Mouse (Mus musculus): ENCODE measurements around the gene Marveld1. TPM values are rescaled to one million over a fixed set of nuclear protein-coding genes. Genes with fewer than 3 reads are reported as not detected.

Marveld1 gene
- 17.1 and 21.0 TPM in 2 replicates for polyA plus RNA-seq (2015; fragmentation: Nextera tagmentation; extraction: Ambion mirVana)

- Histone ChIP-seq H3K4me1 (peaks cover 70% of the 10 kb centered on the region), H3K27me3 (no peaks in the 10 kb centered on the region), H3K9ac (peak within 1 kb of the TSS; percentile 87), H3K9me3 (no peaks in the 10 kb centered on the region), H3K36me3 (peaks cover 6% of the 10 kb centered on the region; the same call in 1 of the 2 replicates), H3K27ac (peak within 1 kb of the TSS; percentile 96), H3K4me3 (peak within 1 kb of the TSS; percentile 64), H3K4me2 (peak within 1 kb of the TSS; percentile 89)
- WGBS = under 1% methylated on average over 30 of the region's 57 CpGs
- ATAC-seq (ENCODE audit: borderline replicate concordance, extremely low read depth, low FRiP score, low TSS enrichment) = peak; percentile 77
These were observed at the start of gene Marveld1 for GRCm38 (mm10) chr19:42147170-42147768. TSS of gene Marveld1 (plus strand) at chr19:42147400.

GRCm38 (mm10) chr19:42099406-42099805 lies 47.8 kb upstream of the Marveld1 start:
- no peak overlapping the region for H3K4me2 ChIP-seq
- ATAC-seq (ENCODE audit: borderline replicate concordance, extremely low read depth, low FRiP score, low TSS enrichment) = no peak
- 84% methylated on average over 3 of the region's 3 CpGs for WGBS
- no peak overlapping the region for H3K4me3 ChIP-seq
- H3K9ac ChIP-seq = no peak overlapping the region
- no peaks in the 10 kb centered on the region for H3K9me3 ChIP-seq
- no peak overlapping the region for H3K27ac ChIP-seq
- H3K27me3 ChIP-seq = no peaks in the 10 kb centered on the region
- H3K4me1 ChIP-seq = no peaks in the 10 kb centered on the region
- peaks cover 15% of the 10 kb centered on the region; the same call in 1 of the 2 replicates for H3K36me3 ChIP-seq

GRCm38 (mm10) chr19:42104681-42105080 lies 42.5 kb upstream of the Marveld1 start:
- 95% methylated on average over 9 of the region's 9 CpGs for WGBS
- Histone ChIP-seq H3K4me2 (no peak overlapping the region), H3K27ac (no peak overlapping the region), H3K4me3 (no peak overlapping the region), H3K36me3 (peaks cover 30% of the 10 kb centered on the region), H3K9me3 (no peaks in the 10 kb centered on the region), H3K27me3 (no peaks in the 10 kb centered on the region), H3K9ac (no peak overlapping the region), H3K4me1 (no peaks in the 10 kb centered on the region)
- ATAC-seq (ENCODE audit: borderline replicate concordance, extremely low read depth, low FRiP score, low TSS enrichment) = no peak

GRCm38 (mm10) chr19:42115783-42116335 lies 31.3 kb upstream of the Marveld1 start:
- H3K4me2 ChIP-seq = no peak overlapping the region
- peak; percentile 64; the same call in 1 of the 2 replicates for ATAC-seq (ENCODE audit: borderline replicate concordance, extremely low read depth, low FRiP score, low TSS enrichment)
- no peak overlapping the region for H3K9ac ChIP-seq
- 67% methylated on average over 4 of the region's 4 CpGs for WGBS
- H3K9me3 ChIP-seq = no peaks in the 10 kb centered on the region
- H3K4me1 ChIP-seq = no peaks in the 10 kb centered on the region
- peak overlapping the region; percentile 82 for H3K27ac ChIP-seq
- H3K27me3 ChIP-seq = no peaks in the 10 kb centered on the region
- no peak overlapping the region for H3K4me3 ChIP-seq
- H3K36me3 ChIP-seq = peaks cover 46% of the 10 kb centered on the region

- ATAC-seq (ENCODE audit: borderline replicate concordance, extremely low read depth, low FRiP score, low TSS enrichment) = no peak
- no peaks in the 10 kb centered on the region for H3K4me1 ChIP-seq
- no peaks in the 10 kb centered on the region for H3K27me3 ChIP-seq
- H3K9ac ChIP-seq = no peak overlapping the region
- 92% methylated on average over 9 of the region's 9 CpGs for WGBS
- H3K27ac ChIP-seq = no peak overlapping the region
- H3K4me2 ChIP-seq = no peak overlapping the region
- no peak overlapping the region for H3K4me3 ChIP-seq
- H3K9me3 ChIP-seq = no peaks in the 10 kb centered on the region
- peaks cover 64% of the 10 kb centered on the region for H3K36me3 ChIP-seq
These were observed 29.1 kb upstream of the Marveld1 start for GRCm38 (mm10) chr19:42118142-42118541.

- ATAC-seq (ENCODE audit: borderline replicate concordance, extremely low read depth, low FRiP score, low TSS enrichment) = no peak
- Histone ChIP-seq H3K4me2 (no peak overlapping the region), H3K4me1 (no peaks in the 10 kb centered on the region), H3K9ac (no peak overlapping the region), H3K4me3 (no peak overlapping the region), H3K9me3 (no peaks in the 10 kb centered on the region), H3K27ac (no peak overlapping the region), H3K36me3 (peaks cover 66% of the 10 kb centered on the region), H3K27me3 (no peaks in the 10 kb centered on the region)
- 66% methylated on average over 5 of the region's 5 CpGs for WGBS
These were observed 28.6 kb upstream of the Marveld1 start for GRCm38 (mm10) chr19:42118596-42118995.

GRCm38 (mm10) chr19:42120451-42120850 lies 26.7 kb upstream of the Marveld1 start:
- ATAC-seq (ENCODE audit: borderline replicate concordance, extremely low read depth, low FRiP score, low TSS enrichment) = no peak
- WGBS = 84% methylated on average over 8 of the region's 8 CpGs

GRCm38 (mm10) chr19:42124684-42125083 lies 22.5 kb upstream of the Marveld1 start:
- H3K36me3 ChIP-seq = peaks cover 51% of the 10 kb centered on the region
- no peak overlapping the region for H3K9ac ChIP-seq
- H3K27ac ChIP-seq = no peak overlapping the region
- 81% methylated on average over 13 of the region's 13 CpGs for WGBS
- H3K27me3 ChIP-seq = no peaks in the 10 kb centered on the region
- no peak for ATAC-seq (ENCODE audit: borderline replicate concordance, extremely low read depth, low FRiP score, low TSS enrichment)
- H3K9me3 ChIP-seq = no peaks in the 10 kb centered on the region
- peaks cover 36% of the 10 kb centered on the region for H3K4me1 ChIP-seq
- no peak overlapping the region for H3K4me2 ChIP-seq
- no peak overlapping the region for H3K4me3 ChIP-seq

More at GRCm38 (mm10) chr19:42120451-42120850, 26.7 kb upstream of the Marveld1 start:
- Histone ChIP-seq H3K4me1 (peaks cover 8% of the 10 kb centered on the region; the same call in 1 of the 2 replicates), H3K4me3 (no peak overlapping the region), H3K27me3 (no peaks in the 10 kb centered on the region), H3K4me2 (no peak overlapping the region), H3K27ac (no peak overlapping the region), H3K9me3 (no peaks in the 10 kb centered on the region), H3K9ac (no peak overlapping the region), H3K36me3 (peaks cover 71% of the 10 kb centered on the region)

GRCm38 (mm10) chr19:42125501-42126218 lies 21.5 kb upstream of the Marveld1 start:
- Histone ChIP-seq H3K9ac (no peak overlapping the region), H3K27me3 (no peaks in the 10 kb centered on the region), H3K9me3 (no peaks in the 10 kb centered on the region), H3K4me3 (no peak overlapping the region), H3K36me3 (peaks cover 42% of the 10 kb centered on the region), H3K27ac (0 out of 2 replicates have a peak overlapping the region, but pooled peaks have one; percentile 96), H3K4me2 (0 out of 2 replicates have a peak overlapping the region, but pooled peaks have one; percentile 2), H3K4me1 (peaks cover 45% of the 10 kb centered on the region)
- no peak for ATAC-seq (ENCODE audit: borderline replicate concordance, extremely low read depth, low FRiP score, low TSS enrichment)
- WGBS = 81% methylated on average over 11 of the region's 11 CpGs

GRCm38 (mm10) chr19:42126219-42126605 lies 21.0 kb upstream of the Marveld1 start:
- H3K27me3 ChIP-seq = no peaks in the 10 kb centered on the region
- no peaks in the 10 kb centered on the region for H3K9me3 ChIP-seq
- H3K27ac ChIP-seq = peak overlapping the region; percentile 96
- no peak overlapping the region for H3K9ac ChIP-seq
- peak overlapping the region; percentile 84; the same call in 1 of the 2 replicates for H3K4me2 ChIP-seq
- no peak for ATAC-seq (ENCODE audit: borderline replicate concordance, extremely low read depth, low FRiP score, low TSS enrichment)
- 81% methylated on average over 6 of the region's 6 CpGs for WGBS
- H3K36me3 ChIP-seq = peaks cover 36% of the 10 kb centered on the region
- H3K4me3 ChIP-seq = no peak overlapping the region
- peaks cover 49% of the 10 kb centered on the region for H3K4me1 ChIP-seq

- peak overlapping the region; percentile 67 for H3K4me3 ChIP-seq
- 59% methylated on average over 5 of the region's 5 CpGs for WGBS
- no peak for ATAC-seq (ENCODE audit: borderline replicate concordance, extremely low read depth, low FRiP score, low TSS enrichment)
- no peaks in the 10 kb centered on the region for H3K27me3 ChIP-seq
- H3K9ac ChIP-seq = 0 out of 2 replicates have a peak overlapping the region, but pooled peaks have one; percentile 3
- peak overlapping the region; percentile 96 for H3K27ac ChIP-seq
- H3K9me3 ChIP-seq = no peaks in the 10 kb centered on the region
- peaks cover 28% of the 10 kb centered on the region for H3K36me3 ChIP-seq
- peaks cover 49% of the 10 kb centered on the region for H3K4me1 ChIP-seq
- H3K4me2 ChIP-seq = peak overlapping the region; percentile 84
These were observed 20.2 kb upstream of the Marveld1 start for GRCm38 (mm10) chr19:42127024-42127423.
